Mouse (Mus musculus): Measurements from ENCODE around the gene Sult2a6. TPM values are rescaled to one million over a fixed set of nuclear protein-coding genes. Genes with fewer than 3 reads are reported as not detected.

Gene Sult2a6
- not detected for total RNA-seq (2023)

DNA sequence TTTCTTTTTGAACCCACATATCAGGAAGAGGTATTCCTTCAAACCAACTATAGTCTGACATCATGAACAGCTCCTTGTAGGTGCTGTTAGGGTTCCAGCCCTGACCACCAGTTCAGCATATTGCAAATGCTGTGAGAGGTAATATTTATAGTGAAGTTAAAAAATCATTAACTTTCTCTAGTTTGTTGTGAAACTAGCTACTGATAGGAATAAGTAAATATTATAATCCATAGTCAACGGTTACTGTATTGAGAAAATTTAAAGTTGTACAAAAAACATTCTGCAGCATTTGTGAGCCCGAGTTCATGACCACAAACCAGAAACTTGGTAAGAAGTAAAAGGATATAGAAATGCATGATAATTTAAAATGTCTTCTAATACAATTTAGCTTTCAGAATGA, at the start of gene Sult2a6:
Gene Sult2a6, minus strand, starts transcription at position 101 of the 400 bp plus-strand sequence.

Other genes starting within 250 kb of the Sult2a6 start
- not detected for gene Sult2a3, start 131.8 kb downstream of the Sult2a6 start, total RNA-seq (2023)
- gene Obox8, start 78.7 kb upstream of the Sult2a6 start, total RNA-seq (2023) = not detected
- gene Sult2a8, start 191.9 kb upstream of the Sult2a6 start, total RNA-seq (2023) = not detected
- gene Sult2a7, start 239.4 kb upstream of the Sult2a6 start, total RNA-seq (2023) = not detected